Mouse (Mus musculus): Measurements from ENCODE around the gene Gm37240. TPM values are rescaled to one million over a fixed set of nuclear protein-coding genes. Genes with fewer than 3 reads are reported as not detected.
"Not testable (repeated sequence)": the region's sequence is repeated elsewhere in the genome, so short reads cannot be mapped to it uniquely, and the experiment has no call there.

Gm37240 gene
- polyA plus RNA-seq, 1 experiment from 2014 or later, result 3.3 TPM

DNA sequence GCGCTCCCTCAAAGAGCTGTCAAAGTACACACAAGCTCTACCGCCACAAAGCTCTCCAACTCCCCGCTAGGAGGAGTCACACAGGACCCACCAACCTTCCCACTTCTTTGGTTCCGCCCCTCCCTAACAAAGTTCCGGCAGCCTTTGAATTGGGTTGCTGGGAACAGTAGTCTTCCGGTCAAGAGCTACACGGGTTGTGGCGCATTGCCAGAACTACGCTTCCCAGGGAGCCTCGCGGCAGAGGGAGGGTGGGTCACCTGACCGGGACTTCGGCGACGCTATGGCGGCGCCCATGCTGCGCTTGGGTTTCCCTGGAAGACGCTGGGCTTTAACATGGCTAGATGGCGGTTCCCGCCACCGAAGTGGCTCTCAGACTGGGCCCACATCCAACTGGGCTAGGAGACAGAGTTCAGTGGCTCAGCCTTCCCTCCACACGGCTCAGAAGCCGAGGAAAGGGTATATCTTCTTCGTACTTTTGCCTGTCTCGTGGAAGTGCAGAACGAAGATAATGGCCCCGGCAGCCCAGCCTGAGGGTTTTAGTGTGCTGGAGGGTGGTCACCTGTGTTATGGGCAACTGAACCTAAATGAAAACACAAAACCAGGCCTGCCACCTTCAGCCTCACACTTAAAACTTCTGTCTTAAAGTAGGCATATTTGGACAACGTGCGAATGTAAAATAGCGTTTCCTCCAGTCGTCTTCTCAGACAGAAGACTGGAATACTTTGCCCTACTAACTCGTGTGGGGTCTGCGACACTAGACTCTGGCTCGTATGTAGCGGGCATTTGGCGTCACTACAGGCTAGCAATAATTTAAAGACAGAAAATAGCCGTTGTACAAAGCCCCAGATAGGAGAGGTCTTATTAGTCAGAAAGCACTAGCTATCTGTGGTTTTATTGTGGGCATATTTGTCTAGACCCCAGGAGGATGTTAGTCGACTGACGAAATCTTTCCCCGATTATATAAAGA lies 313.2 kb downstream of the Gm37240 start, which contains the start of gene Gatb:
Gatb (plus strand) TSS at position 256 of the 967 bp plus-strand sequence.
- peak; percentile 89 for TF ChIP-seq CTCF (IDR thresholded peaks at IDR 0.05; ENCODE audit: low read depth)
- 2% methylated on average over 41 of the region's 41 CpGs for WGBS
- Histone ChIP-seq H3K4me2 (replicated peaks; ENCODE audit: low read depth) (peak within 1 kb of the TSS; percentile 75), H3K9me3 (ENCODE audit: control insufficient read depth) (no peaks in the 10 kb centered on the region), H3K27me3 (replicated peaks; ENCODE audit: control insufficient read depth, insufficient read depth, low read length) (no peaks in the 10 kb centered on the region), H3K4me3 (ENCODE audit: low read depth, low read length) (peak within 1 kb of the TSS; percentile 68), H3K4me1 (replicated peaks; ENCODE audit: control insufficient read depth, insufficient read depth, low read length) (no peaks in the 10 kb centered on the region), H3K9ac (ENCODE audit: low read depth, low read length) (peak within 1 kb of the TSS; percentile 65), H3K27ac (ENCODE audit: low read depth, low read length) (peak within 1 kb of the TSS; percentile 22; the same call in 1 of the 2 replicates), H3K36me3 (ENCODE audit: control insufficient read depth, insufficient read depth) (no peaks in the 10 kb centered on the region)
- peak; percentile 100 for ATAC-seq

DNA sequence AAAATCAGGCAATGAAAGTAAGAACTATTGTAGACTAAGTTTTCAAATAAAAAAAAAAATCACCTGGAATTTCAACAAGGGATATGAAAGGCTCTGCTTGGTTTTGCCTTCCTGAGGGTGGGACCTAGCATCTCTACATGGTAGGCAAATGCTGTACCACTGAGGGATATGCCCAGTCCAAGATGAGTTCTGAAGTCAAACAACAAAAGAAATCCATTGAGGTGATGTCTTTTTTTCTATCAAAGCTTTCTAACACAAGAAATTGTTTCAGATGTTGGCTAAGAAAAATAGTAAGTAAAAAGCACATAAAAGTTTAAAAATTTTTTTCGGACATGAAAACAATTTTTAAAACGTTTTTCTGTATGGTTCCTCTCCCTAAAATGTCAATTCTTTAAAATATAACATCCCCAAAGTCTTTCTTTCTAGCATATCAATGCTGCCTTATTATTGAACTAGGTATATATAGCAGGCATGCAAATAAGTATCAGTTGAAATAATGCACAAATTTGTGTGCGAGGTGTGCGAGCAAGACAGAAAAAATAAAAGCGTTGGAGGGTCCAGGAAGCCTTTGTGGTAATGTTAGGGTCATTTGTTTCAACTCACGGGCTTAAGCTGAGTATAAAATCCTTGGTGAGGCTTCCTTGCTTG lies 314.0 kb downstream of the Gm37240 start:
- no peak for TF ChIP-seq CTCF (IDR thresholded peaks at IDR 0.05; ENCODE audit: low read depth)
- Histone ChIP-seq H3K4me3 (ENCODE audit: low read depth, low read length) (peak overlapping the region; percentile 68), H3K9ac (ENCODE audit: low read depth, low read length) (no peak overlapping the region), H3K36me3 (ENCODE audit: control insufficient read depth, insufficient read depth) (no peaks in the 10 kb centered on the region), H3K4me2 (replicated peaks; ENCODE audit: low read depth) (peak overlapping the region; percentile 75), H3K27ac (ENCODE audit: low read depth, low read length) (no peak overlapping the region), H3K27me3 (replicated peaks; ENCODE audit: control insufficient read depth, insufficient read depth, low read length) (no peaks in the 10 kb centered on the region), H3K4me1 (replicated peaks; ENCODE audit: control insufficient read depth, insufficient read depth, low read length) (no peaks in the 10 kb centered on the region), H3K9me3 (ENCODE audit: control insufficient read depth) (no peaks in the 10 kb centered on the region)
- ATAC-seq, result no peak
- 22% methylated on average over 6 of the region's 6 CpGs for WGBS

DNA sequence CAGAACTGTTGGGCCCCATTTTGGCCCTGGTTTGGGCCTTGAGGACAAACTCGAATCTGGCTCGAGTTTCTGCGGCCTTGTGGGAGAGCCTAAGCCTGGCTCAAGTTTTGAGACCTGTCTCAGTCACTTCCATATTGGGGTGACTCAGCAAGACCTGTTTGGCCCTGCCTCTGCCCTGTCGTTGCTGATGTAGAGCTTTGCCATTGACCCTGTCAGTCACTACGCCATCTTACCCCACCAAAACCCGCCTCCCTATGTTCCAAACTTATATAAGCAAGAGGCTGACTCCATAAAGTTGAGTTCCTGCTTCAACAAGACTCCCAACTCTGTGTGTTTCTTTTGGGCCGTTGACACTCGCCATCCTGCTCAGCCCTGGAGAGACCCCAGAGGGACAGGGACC lies 314.8 kb downstream of the Gm37240 start:
- not testable (repeated sequence) for H3K4me3 ChIP-seq (ENCODE audit: low read depth, low read length); H3K27ac ChIP-seq (ENCODE audit: low read depth, low read length); H3K9ac ChIP-seq (ENCODE audit: low read depth, low read length); H3K9me3 ChIP-seq (ENCODE audit: control insufficient read depth); H3K4me2 ChIP-seq (replicated peaks; ENCODE audit: low read depth); H3K27me3 ChIP-seq (replicated peaks; ENCODE audit: control insufficient read depth, insufficient read depth, low read length); ATAC-seq; H3K4me1 ChIP-seq (replicated peaks; ENCODE audit: control insufficient read depth, insufficient read depth, low read length); H3K36me3 ChIP-seq (ENCODE audit: control insufficient read depth, insufficient read depth)
- 93% methylated on average over 8 of the region's 8 CpGs for WGBS

DNA sequence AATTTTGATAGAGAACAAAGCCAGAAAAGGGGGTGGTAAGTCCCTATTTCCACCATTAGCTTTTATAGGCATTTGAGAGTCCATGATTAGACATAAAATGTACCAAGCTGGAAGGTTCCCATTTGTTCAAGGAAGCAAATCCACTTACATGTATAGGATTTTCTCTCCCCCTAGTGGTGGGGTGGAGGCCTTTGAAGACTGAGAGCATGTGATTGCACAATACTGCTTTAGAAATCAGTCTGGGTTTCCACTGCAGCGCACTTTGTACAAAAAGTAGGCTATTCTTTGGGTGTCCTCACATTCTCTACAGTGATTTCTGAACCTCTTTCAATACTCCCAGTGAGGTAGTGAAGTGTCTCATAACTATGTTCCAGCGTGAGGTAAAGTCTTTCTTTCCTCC lies 316.0 kb downstream of the Gm37240 start:
- 68% methylated on average over 2 of the region's 2 CpGs for WGBS
- no peak overlapping the region for H3K4me2 ChIP-seq (replicated peaks; ENCODE audit: low read depth)
- no peak overlapping the region for H3K4me3 ChIP-seq (ENCODE audit: low read depth, low read length)
- H3K27me3 ChIP-seq (replicated peaks; ENCODE audit: control insufficient read depth, insufficient read depth, low read length), result no peaks in the 10 kb centered on the region
- H3K9me3 ChIP-seq (ENCODE audit: control insufficient read depth), result no peaks in the 10 kb centered on the region
- no peaks in the 10 kb centered on the region for H3K36me3 ChIP-seq (ENCODE audit: control insufficient read depth, insufficient read depth)
- TF ChIP-seq CTCF (IDR thresholded peaks at IDR 0.05; ENCODE audit: low read depth), result peak; percentile 85
- no peak overlapping the region for H3K27ac ChIP-seq (ENCODE audit: low read depth, low read length)
- ATAC-seq, result no peak
- H3K9ac ChIP-seq (ENCODE audit: low read depth, low read length), result no peak overlapping the region
- H3K4me1 ChIP-seq (replicated peaks; ENCODE audit: control insufficient read depth, insufficient read depth, low read length), result no peaks in the 10 kb centered on the region

DNA sequence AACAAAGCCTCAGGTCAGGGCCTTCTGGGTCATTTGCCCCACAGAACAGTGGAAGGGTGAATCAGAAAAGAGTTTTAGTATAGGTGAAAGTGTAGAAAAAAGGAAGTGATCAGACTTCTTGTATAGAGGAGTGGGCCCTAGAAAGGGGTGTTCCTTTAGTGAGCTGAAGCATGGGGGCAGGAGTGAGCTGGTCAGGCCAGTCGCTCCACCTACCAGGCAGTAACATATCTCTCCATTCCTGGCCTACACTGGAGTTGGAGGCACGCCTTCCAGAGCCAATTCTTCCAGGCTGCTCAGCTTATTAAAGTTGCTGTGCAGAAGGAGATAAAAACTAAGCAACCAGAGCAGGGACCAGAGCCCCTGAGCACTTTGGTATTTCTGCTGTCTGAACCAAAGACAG lies 322.7 kb downstream of the Gm37240 start:
- no peaks in the 10 kb centered on the region for H3K9me3 ChIP-seq (ENCODE audit: control insufficient read depth)
- no peaks in the 10 kb centered on the region for H3K27me3 ChIP-seq (replicated peaks; ENCODE audit: control insufficient read depth, insufficient read depth, low read length)
- H3K4me1 ChIP-seq (replicated peaks; ENCODE audit: control insufficient read depth, insufficient read depth, low read length), result no peaks in the 10 kb centered on the region
- no peaks in the 10 kb centered on the region for H3K36me3 ChIP-seq (ENCODE audit: control insufficient read depth, insufficient read depth)
- H3K4me3 ChIP-seq (ENCODE audit: low read depth, low read length), result no peak overlapping the region
- no peak overlapping the region for H3K4me2 ChIP-seq (replicated peaks; ENCODE audit: low read depth)
- no peak overlapping the region for H3K27ac ChIP-seq (ENCODE audit: low read depth, low read length)
- H3K9ac ChIP-seq (ENCODE audit: low read depth, low read length), result no peak overlapping the region
- WGBS, result 50% methylated on average over 2 of the region's 2 CpGs
- no peak for TF ChIP-seq CTCF (IDR thresholded peaks at IDR 0.05; ENCODE audit: low read depth)
- ATAC-seq, result no peak

DNA sequence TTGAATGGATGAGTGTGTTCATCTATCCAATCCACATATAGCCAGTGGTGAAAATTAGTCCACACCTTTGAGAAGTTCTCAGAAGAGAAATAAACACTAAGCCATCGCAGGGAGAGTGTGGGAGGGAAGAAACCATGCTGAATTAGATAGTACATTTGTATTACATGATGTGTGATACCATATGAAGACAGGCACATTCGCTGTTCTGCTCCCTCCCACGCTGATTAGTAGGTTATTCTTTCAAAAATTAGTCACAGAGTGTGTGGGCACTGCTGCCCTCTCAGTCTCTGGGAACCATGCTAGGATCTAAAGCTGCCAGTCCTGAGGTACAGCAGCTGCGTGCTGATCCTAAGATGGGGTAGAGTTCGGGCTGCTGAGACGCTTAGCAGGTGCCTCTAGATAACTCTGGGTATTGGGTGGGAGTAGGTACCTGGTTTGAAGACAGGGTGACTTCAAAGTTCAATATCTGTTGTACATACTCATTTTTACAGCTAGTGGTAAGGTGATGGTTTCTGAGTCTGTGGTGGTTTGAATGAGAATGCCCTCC lies 333.5 kb downstream of the Gm37240 start:
- WGBS, result 83% methylated on average over 6 of the region's 6 CpGs
- no peak for TF ChIP-seq CTCF (IDR thresholded peaks at IDR 0.05; ENCODE audit: low read depth)

More for the DNA sequence above, 333.5 kb downstream of the Gm37240 start:
- Histone ChIP-seq H3K27ac (ENCODE audit: low read depth, low read length) (no peak overlapping the region), H3K4me2 (replicated peaks; ENCODE audit: low read depth) (no peak overlapping the region), H3K4me1 (replicated peaks; ENCODE audit: control insufficient read depth, insufficient read depth, low read length) (no peaks in the 10 kb centered on the region), H3K36me3 (ENCODE audit: control insufficient read depth, insufficient read depth) (no peaks in the 10 kb centered on the region), H3K27me3 (replicated peaks; ENCODE audit: control insufficient read depth, insufficient read depth, low read length) (no peaks in the 10 kb centered on the region), H3K9me3 (ENCODE audit: control insufficient read depth) (no peaks in the 10 kb centered on the region), H3K9ac (ENCODE audit: low read depth, low read length) (no peak overlapping the region), H3K4me3 (ENCODE audit: low read depth, low read length) (no peak overlapping the region)
- ATAC-seq, result no peak

Data from intestine, postnatal 0 days (tissue).